Mouse (Mus musculus) retina, embryonic 14.5 days (tissue): ENCODE results near the gene Fam47c.

Source experiments
- DNase-seq: peaks from one replicate; pipeline ENCODE4 v3.0.0-alpha.2; 2015; ENCODE audit warnings: low spot score

Gene Fam47c

DNA sequence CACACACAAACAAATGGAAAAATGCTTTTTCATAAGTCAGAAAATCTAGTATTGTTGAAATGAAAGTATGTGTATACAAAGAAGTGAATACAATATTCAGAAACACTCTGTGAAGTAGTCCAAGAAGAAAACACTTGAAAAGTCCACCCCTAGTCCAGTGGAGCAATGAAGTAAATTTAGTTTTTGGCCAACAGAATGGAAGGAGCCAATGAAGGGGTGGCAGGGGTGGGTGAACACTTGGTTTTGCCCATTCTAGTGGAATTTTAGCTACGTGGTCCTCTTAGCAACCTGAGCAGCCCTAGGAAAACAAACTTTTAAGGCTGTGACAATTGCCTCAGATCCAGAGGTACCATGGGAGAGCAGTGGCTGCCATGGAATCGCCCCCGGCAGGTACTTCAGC is at the start of gene Fam47c:
Fam47c (plus strand) TSS at position 301 of the 400 bp plus-strand sequence.
- DNase-seq = no peak

DNA sequence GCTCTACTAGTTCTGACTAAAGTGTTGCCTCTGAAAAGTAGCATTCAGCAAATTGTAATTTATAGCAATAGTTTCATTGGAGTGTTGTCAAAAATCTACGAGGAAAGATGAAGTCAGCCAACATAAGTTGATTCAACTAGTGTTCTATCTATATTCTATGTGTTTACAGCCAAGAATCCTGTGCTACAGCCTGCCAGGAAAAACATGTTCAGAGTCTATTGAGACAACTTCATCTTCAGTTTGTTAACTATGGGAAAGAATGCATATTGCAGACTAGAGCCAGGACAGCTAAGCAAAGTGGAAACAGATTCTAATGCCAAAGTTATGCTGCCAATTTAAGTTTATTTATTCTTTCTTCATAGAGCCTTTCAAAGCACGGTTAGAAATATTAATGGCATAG is 31.8 kb downstream of the Fam47c start:
- no peak for DNase-seq

DNA sequence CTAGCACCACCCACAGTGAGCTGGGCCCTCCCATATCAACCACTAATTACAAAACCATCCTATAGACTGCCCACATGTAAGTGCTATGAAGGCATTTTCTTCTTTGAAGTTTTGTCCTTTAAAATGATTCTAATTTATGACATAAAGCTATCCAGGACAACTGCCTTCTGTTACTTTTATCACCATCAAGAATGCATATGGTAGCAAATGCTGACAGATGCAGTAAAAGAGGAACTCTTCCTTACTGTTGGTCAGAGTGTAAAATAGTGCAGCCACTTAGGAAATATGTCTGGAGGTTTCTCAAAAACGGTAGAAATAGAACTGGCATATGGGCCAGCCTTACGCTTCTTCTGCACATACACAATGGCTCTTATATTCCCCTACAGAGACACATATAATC is 39.5 kb downstream of the Fam47c start:
- DNase-seq = no peak
